In genomic region chr11:4885385-4885903, GRCm38 (mm10) we compare ENCODE assay signal across 9 mouse cellular contexts. TPM values are rescaled to one million over a fixed set of nuclear protein-coding genes. Genes with fewer than 3 reads are reported as not detected.
DNase-seq lines count a peak whose midpoint lies in the region; ATAC-seq and TF ChIP-seq lines count a peak whose summit lies in the region.
"Had no signal": no experiment of that assay in that cellular context is flagged by ENCODE, and none has a peak within 500 bp of the region (broad histone marks: within the 10 kb centered on the region; RNA-seq: fewer than 3 reads in every experiment).

No protein-coding gene starts in this region.

- peak; percentile 50 for TF ChIP-seq CTCF in bone marrow, adult 2 months (IDR thresholded peaks at IDR 0.05; ENCODE audit: control insufficient read depth, insufficient read depth, low read length)
- TF ChIP-seq CTCF in kidney, postnatal 0 days (IDR thresholded peaks at IDR 0.05; ENCODE audit: low read depth) = peak; percentile 73

- H3K4me2 ChIP-seq in kidney, postnatal 0 days (ENCODE audit: low read length) = no peak overlapping the region
- H3K4me2 ChIP-seq: embryonic facial prominence, embryonic 12.5 days had no signal

- 47% methylated on average over 2 of the region's 2 CpGs for WGBS in bone marrow, adult 2 months
- WGBS in kidney, postnatal 0 days = 58% methylated on average over 2 of the region's 2 CpGs

- no peaks in the 10 kb centered on the region for H3K4me1 ChIP-seq in bone marrow, adult 2 months (ENCODE audit: control insufficient read depth, insufficient read depth, low read length)
- H3K4me1 ChIP-seq in kidney, postnatal 0 days (replicated peaks; ENCODE audit: insufficient read depth, low read length) = 0 out of 2 replicates have a peak, but pooled peaks cover 12% of the 10 kb centered on the region
- H3K4me1 ChIP-seq: embryonic facial prominence, embryonic 12.5 days had no signal

- H3K9me3 ChIP-seq in kidney, postnatal 0 days (replicated peaks; ENCODE audit: low read length) = no peaks in the 10 kb centered on the region
- H3K9me3 ChIP-seq: embryonic facial prominence, embryonic 12.5 days had no signal

- H3K4me3 ChIP-seq in bone marrow, adult 2 months (replicated peaks; ENCODE audit: control insufficient read depth, low read depth, low read length) = no peak overlapping the region
- H3K4me3 ChIP-seq in kidney, postnatal 0 days (replicated peaks; ENCODE audit: low read depth, low read length) = no peak overlapping the region
- H3K4me3 ChIP-seq: embryonic facial prominence, embryonic 12.5 days had no signal

- no peak for ATAC-seq in kidney, postnatal 0 days (replicated peaks; ENCODE audit: low FRiP score, low read depth)
- peak; percentile 68 for ATAC-seq in megakaryocyte, adult 5-6 weeks (ENCODE audit: poor library complexity, severe bottlenecking)

- peak; percentile 26 to 47 for DNase-seq in frontal cortex, postnatal 36 days (ENCODE audit: low spot score in 2 of 2)
- no peak for DNase-seq in frontal cortex, postnatal 10 days (ENCODE audit: low spot score in 2 of 2)
- DNase-seq in ovary, postnatal 10 days (ENCODE audit: low spot score) = peak; percentile 14
- DNase-seq in ovary, postnatal 14 days (ENCODE audit: low spot score) = no peak
- peak; percentile 21 for DNase-seq in kidney, postnatal 0 days (ENCODE audit: low spot score)
- DNase-seq in thymus, adult 18-20 months = peak; percentile 11 to 23

- no peak overlapping the region for H3K27ac ChIP-seq in bone marrow, adult 2 months (ENCODE audit: control insufficient read depth, insufficient read depth, low read depth, low read length, poor library complexity)
- H3K27ac ChIP-seq in kidney, postnatal 0 days = no peak overlapping the region
- H3K27ac ChIP-seq: embryonic facial prominence, embryonic 12.5 days had no signal

- 0 out of 2 replicates have a peak, but pooled peaks cover 17% of the 10 kb centered on the region for H3K36me3 ChIP-seq in kidney, postnatal 0 days (ENCODE audit: insufficient read depth, low read length)

- no peak for TF ChIP-seq POLR2A in bone marrow, adult 2 months (IDR thresholded peaks at IDR 0.05; ENCODE audit: borderline replicate concordance, control insufficient read depth, low read depth, low read length)

- H3K27me3 ChIP-seq in kidney, postnatal 0 days (ENCODE audit: insufficient read depth, low read length) = no peaks in the 10 kb centered on the region
- H3K27me3 ChIP-seq: embryonic facial prominence, embryonic 12.5 days had no signal

- no peak overlapping the region for H3K9ac ChIP-seq in kidney, postnatal 0 days (ENCODE audit: low read depth, low read length)
- H3K9ac ChIP-seq: embryonic facial prominence, embryonic 12.5 days had no signal

RNA-seq across cellular contexts. Expression of gene Thoc5, which starts 9.7 kb away (rescaled TPM):
- 10.3 and 18.8 TPM in 2 replicates for polyA plus RNA-seq in bone marrow, adult 2 months (2011; ENCODE audit: insufficient read depth, insufficient read length, low replicate concordance, missing spikeins)
- 27.3 and 29.8 TPM in 2 replicates for polyA plus RNA-seq in kidney, postnatal 0 days (2015; fragmentation: Nextera tagmentation; extraction: Ambion mirVana)
- total RNA-seq in megakaryocyte, adult 5-6 weeks (2015) = 14.0 and 16.5 TPM in 2 replicates
- 31.6 and 32.3 TPM in 2 replicates for total RNA-seq in megakaryocyte, adult 5-6 weeks (2017)

RNA-seq across cellular contexts. Expression of gene Nipsnap1, which starts 11.7 kb away (rescaled TPM):
- polyA plus RNA-seq in bone marrow, adult 2 months (2011; ENCODE audit: insufficient read depth, insufficient read length, low replicate concordance, missing spikeins) = 2.2 and 11.5 TPM in 2 replicates
- polyA plus RNA-seq in kidney, postnatal 0 days (2015; fragmentation: Nextera tagmentation; extraction: Ambion mirVana) = 82.0 and 90.8 TPM in 2 replicates
- 1.8 and 3.1 TPM in 2 replicates for total RNA-seq in megakaryocyte, adult 5-6 weeks (2015)
- total RNA-seq in megakaryocyte, adult 5-6 weeks (2017) = 3.9 and 5.9 TPM in 2 replicates

RNA-seq across cellular contexts. Expression of gene Nf2, which starts 36.1 kb away (rescaled TPM):
- 17.5 and 38.0 TPM in 2 replicates for polyA plus RNA-seq in bone marrow, adult 2 months (2011; ENCODE audit: insufficient read depth, insufficient read length, low replicate concordance, missing spikeins)
- polyA plus RNA-seq in kidney, postnatal 0 days (2015; fragmentation: Nextera tagmentation; extraction: Ambion mirVana) = 33.3 and 35.6 TPM in 2 replicates
- 12.4 and 12.6 TPM in 2 replicates for total RNA-seq in megakaryocyte, adult 5-6 weeks (2015)
- total RNA-seq in megakaryocyte, adult 5-6 weeks (2017) = 36.7 and 55.3 TPM in 2 replicates

Comparison
In these comparisons a context has a peak if more than half of its experiments do, and no peak if none do; other contexts are left out.
1. DNase-seq: peak in frontal cortex, postnatal 36 days (2 of 2), ovary, postnatal 10 days (single experiment), kidney, postnatal 0 days (single experiment) and thymus, adult 18-20 months (2 of 2); none in frontal cortex, postnatal 10 days (0 of 2) and ovary, postnatal 14 days (single experiment).